Mouse (Mus musculus): ENCODE results near the gene Tpcn2. TPM values are rescaled to one million over a fixed set of nuclear protein-coding genes. Genes with fewer than 3 reads are reported as not detected.

The Tpcn2 gene
- total and polyA plus RNA-seq, 2 experiments from 2014 or later = 2.3 to 4.7 TPM

- Histone ChIP-seq H3K27me3 (ENCODE audit: insufficient read depth, low read length) (no peaks in the 10 kb centered on the region), H3K4me1 (ENCODE audit: insufficient read depth, low read length) (no peaks in the 10 kb centered on the region), H3K4me3 (ENCODE audit: low read length) (no peak overlapping the region), H3K9me3 (ENCODE audit: low read length) (no peaks in the 10 kb centered on the region), H3K27ac (no peak overlapping the region), H3K4me2 (ENCODE audit: low read depth, low read length) (no peak overlapping the region), H3K36me3 (ENCODE audit: insufficient read depth, low read length) (no peaks in the 10 kb centered on the region), H3K9ac (replicated peaks; ENCODE audit: low read length) (no peak overlapping the region)
- ATAC-seq (no peak), DNase-seq (ENCODE audit: low spot score) (no peak)
- 90% methylated on average over 4 of the region's 4 CpGs for WGBS
- no peak for TF ChIP-seq CTCF (IDR thresholded peaks at IDR 0.05; ENCODE audit: low read depth)
Measured at GRCm38 (mm10) chr7:145136831-145137230, 147.0 kb downstream of the Tpcn2 start.

Other genes with a start within 250 kb of the Tpcn2 start
- 1.6 TPM in 1 of 2 replicates, not detected in the other for gene 1810010D01Rik, start 75.9 kb downstream of the Tpcn2 start, total RNA-seq (2014; rRNA removed)
- 0.20 TPM in 1 of 2 replicates, not detected in the other for gene 1810010D01Rik, start 75.9 kb downstream of the Tpcn2 start, polyA plus RNA-seq (2015; fragmentation: Nextera tagmentation; extraction: Ambion mirVana)
- 5.1 and 7.8 TPM in 2 replicates for gene Mrgprf, start 16.8 kb upstream of the Tpcn2 start, total RNA-seq (2014; rRNA removed)
- 3.3 and 4.1 TPM in 2 replicates for gene Mrgprf, start 16.8 kb upstream of the Tpcn2 start, polyA plus RNA-seq (2015; fragmentation: Nextera tagmentation; extraction: Ambion mirVana)
- not detected in 2 replicates for gene Mrgprd, start 30.8 kb upstream of the Tpcn2 start, total RNA-seq (2014; rRNA removed)
- not detected in 2 replicates for gene Mrgprd, start 30.8 kb upstream of the Tpcn2 start, polyA plus RNA-seq (2015; fragmentation: Nextera tagmentation; extraction: Ambion mirVana)

Measured in hindbrain, postnatal 0 days (tissue).